Mouse (Mus musculus): Measurements from ENCODE around the gene Stac2.
A peak's percentile ranks its signal among the peaks of the same experiment; 100 is the strongest.

Gene Stac2

GRCm38 (mm10) chr11:98050940-98051339, 2.3 kb downstream of the Stac2 start:
- no peak for DNase-seq (ENCODE audit: low read depth, low spot score)

DNA sequence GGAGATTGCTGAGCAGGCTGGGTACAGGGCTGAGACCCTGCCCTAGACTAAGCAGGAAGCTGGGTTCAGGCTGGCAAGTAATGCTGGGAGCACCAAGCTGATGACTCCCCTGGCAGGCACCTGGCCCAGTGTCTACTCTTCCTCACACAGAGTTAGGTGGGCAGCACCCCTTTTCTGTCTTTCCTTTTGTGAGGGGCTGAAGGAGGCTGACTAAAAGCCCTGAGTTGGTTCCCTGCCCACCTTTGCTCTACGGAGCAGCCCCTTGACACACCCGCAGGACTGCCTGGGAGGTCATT, 2.8 kb downstream of the Stac2 start:
- no peak for DNase-seq (ENCODE audit: low read depth, low spot score)

DNA sequence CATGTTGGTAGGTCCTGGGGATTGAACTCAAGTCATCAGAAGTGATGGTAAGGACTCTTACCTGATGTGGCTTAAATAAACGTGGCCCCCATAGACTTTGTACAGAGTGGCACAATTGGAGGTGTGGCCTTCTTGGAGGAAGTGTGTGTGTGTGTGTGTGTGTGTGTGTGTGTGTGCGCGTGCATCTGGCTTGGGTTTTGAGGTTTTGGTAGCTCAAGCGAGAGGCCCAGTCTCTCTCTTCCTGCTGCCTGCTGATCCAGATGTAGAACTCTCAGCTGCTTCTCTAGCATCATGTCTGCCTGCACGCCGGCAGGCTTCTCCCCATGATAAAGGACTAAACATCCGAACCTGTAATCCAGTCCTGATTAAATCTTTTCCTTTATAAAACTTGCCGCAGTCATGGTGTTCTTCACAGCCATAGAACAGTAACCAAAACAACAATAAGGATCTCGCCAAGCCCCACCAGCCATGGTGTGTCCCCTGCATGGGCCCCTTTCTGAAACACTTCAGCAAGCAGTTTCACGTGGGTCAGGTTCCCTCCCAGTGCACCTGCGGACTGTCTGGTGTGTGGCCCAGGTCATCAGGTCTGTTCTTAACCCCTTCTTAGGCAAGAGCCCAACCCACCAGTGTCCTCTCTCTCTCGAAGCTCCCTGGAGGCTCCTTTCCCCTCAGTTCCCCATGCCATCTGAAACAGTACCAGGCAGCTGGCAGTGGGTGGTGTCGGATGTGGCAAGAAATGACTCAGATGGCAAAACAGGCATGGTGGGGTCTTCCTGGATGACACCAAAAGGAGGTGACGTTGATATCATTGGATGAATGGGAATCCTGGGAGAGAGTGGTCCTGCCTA, 3.4 kb downstream of the Stac2 start:
- no peak for DNase-seq (ENCODE audit: low read depth, low spot score)

DNA sequence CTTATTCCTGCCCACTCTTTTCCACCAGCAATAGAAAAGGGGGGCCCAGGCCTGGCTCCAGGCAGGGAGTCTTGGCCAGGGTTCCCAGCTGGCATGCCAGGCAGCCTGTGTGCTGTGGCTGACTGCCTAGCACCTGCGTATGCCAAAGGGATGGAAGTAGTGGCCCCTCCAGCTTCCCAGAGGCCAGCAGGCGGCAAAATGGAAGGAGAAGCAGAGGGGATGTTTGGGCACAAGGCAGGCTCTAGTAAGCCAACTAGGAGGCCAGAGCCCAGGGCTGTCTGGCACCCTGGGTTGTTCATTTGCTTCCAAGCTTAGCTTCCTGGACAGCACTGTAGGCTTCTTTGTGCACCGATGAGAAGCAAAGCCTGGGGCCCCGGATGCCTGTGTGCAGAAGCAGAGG, 5.5 kb downstream of the Stac2 start:
- DNase-seq (ENCODE audit: low read depth, low spot score), result no peak

DNA sequence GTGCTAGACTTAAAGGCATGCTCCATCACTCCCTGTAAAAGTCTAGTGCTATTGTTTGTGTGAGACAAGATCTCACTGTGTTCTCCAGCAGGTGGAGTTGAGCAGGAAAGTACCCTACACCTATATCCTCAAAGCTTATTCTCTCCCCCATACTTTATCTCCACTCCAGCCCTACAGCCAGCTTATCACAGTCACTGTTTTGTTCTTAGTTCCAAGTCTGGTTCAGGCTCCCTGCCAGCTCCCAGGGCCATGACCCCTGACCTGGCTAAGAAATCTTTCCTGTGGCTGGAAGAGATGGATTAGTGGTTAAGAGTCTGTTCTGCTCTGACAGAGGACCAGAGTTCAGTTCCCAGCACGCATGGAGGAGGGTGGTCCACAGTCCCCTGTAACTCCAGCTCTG, 6.8 kb downstream of the Stac2 start:
- DNase-seq (ENCODE audit: low read depth, low spot score), result peak; percentile 29

- DNase-seq (ENCODE audit: low read depth, low spot score), result no peak
These were observed 7.7 kb downstream of the Stac2 start for GRCm38 (mm10) chr11:98045596-98045995.

GRCm38 (mm10) chr11:98044074-98044473, 9.2 kb downstream of the Stac2 start:
- DNase-seq (ENCODE audit: low read depth, low spot score), result no peak

DNA sequence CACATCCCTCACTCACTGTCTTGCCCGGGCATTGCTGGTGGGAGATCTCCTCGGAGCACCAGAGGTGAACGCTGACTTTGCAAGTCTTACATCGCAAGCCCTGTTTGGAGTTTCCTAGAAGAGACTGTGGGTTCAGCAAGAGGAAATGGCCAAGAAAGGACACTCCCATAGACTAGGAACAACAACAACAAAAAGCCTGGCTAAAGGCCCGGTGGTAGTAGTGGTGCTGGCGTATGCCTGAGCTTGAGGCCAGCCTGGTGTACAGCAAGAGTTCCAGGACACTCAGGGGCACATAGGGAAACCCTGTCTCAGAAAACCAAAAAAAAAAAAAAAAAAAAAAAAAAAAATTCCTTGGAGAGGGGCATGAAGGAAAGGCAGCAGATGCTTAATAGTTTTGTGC, 10.5 kb downstream of the Stac2 start:
- DNase-seq (ENCODE audit: low read depth, low spot score), result peak; percentile 28

DNA sequence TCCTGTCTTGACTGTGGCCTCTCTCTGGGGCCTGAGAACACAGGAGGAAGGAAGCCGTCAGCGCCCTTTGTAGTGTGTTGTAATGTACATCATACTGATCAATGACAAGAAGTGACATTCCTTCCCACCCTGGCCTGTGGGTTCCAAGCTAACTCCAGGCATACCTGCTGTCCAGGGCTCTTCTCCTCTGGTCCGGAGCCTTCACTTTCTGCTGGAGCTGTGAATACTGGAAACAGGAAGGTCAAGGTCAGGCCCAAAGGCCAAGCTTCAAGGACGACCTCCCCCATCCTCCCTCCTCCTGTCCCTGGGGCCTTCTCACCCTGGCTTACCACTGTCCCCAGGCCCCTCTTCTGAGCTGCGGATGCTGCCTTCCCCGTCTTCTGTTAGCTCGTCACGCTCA, 12.3 kb downstream of the Stac2 start:
- DNase-seq (ENCODE audit: low read depth, low spot score), result no peak

- DNase-seq (ENCODE audit: low read depth, low spot score), result peak; percentile 31
These were observed 15.4 kb downstream of the Stac2 start for GRCm38 (mm10) chr11:98037871-98038270.

DNA sequence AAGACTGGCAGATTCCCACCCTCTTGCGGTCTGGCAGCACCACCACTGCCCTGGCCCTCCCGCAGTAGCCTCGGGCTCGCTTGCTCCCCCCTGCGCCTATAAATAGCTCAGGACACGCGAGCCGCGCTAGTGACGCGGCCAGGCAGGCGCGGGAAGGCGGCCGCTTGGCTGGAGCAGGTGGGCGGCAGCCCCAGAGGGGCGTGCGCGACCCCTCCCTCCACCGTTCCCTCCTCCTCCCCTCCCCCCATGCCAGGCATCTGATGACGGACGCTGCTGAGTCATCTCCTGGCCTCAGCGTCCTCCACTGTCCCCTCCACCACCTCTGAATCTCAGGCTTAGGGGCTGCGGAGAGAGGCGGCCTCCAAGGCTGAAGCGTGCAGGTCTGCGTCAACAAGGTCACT, 17.3 kb downstream of the Stac2 start:
- no peak for DNase-seq (ENCODE audit: low read depth, low spot score)

DNA sequence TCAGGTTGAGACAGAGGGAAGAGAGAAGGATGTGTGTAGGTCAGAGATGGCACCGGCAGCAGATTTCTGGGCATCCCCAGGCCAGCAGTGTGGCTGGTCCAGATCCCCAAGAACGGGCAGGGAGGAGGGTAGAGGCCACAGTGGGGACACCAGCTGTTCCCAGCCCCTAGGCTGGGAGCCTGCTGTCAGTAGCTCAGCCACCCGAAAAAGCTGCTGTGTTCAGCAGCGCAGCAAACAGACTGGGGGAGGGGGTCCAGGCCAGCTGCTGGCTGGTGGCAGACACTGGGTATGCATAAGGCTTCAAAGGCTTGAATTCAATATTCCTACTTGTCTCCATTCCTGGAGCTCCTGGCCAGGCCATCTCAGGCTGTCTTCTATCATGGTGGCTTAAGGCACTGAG, 18.4 kb downstream of the Stac2 start:
- no peak for DNase-seq (ENCODE audit: low read depth, low spot score)

GRCm38 (mm10) chr11:98034061-98034460, 19.2 kb downstream of the Stac2 start:
- peak; percentile 53 for DNase-seq (ENCODE audit: low read depth, low spot score)

GRCm38 (mm10) chr11:98031443-98031770, 21.9 kb downstream of the Stac2 start:
- peak; percentile 89 for DNase-seq (ENCODE audit: low read depth, low spot score)

DNA sequence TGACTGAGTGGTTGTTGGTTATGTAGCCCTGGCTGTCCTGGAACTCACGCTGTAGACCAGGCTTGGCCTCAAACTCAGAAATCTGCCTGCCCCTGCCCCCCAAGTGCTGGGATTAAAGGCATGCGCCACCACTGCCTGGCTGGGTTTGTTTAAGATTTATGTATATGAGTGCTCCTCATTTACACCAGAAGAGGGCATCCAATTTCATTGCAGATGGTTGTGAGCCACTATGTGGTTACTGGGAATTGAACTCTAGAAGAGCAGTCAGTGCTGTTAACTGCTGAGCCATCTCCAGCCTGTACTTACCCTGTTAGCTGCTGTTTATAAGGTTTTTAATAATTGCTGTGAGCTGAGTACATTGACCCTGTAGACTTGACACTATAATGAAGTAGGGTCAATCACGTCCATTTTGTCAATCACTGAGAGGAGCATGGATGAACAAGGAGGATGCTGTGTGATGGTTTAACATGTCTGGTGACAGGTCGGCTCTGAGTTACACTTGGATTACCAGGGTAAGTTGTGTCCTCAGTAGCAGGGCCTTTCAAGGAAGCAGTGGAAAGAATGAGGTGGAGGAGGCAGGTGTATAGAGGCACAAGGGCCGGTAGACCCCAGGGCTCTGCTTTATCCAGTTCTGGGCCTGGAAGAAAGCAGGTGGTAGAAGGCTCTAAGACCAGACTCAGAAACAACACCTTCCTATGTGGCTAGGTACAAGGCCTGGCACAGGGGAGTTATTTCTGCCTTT, 22.4 kb downstream of the Stac2 start:
- DNase-seq (ENCODE audit: low read depth, low spot score), result peak; percentile 70

- no peak for DNase-seq (ENCODE audit: low read depth, low spot score)
These were observed 25.5 kb downstream of the Stac2 start for GRCm38 (mm10) chr11:98027785-98028184.

- DNase-seq (ENCODE audit: low read depth, low spot score), result peak; percentile 42
These were observed 26.0 kb downstream of the Stac2 start for GRCm38 (mm10) chr11:98027297-98027688.

GRCm38 (mm10) chr11:98026570-98027296, 26.5 kb downstream of the Stac2 start, which contains the start of gene Rpl19:
Rpl19 (plus strand) TSS chr11:98026710.
- DNase-seq (ENCODE audit: low read depth, low spot score), result peak; percentile 87

GRCm38 (mm10) chr11:98026248-98026569, 27.1 kb downstream of the Stac2 start:
- DNase-seq (ENCODE audit: low read depth, low spot score), result no peak

- DNase-seq (ENCODE audit: low read depth, low spot score), result no peak
These were observed 28.7 kb downstream of the Stac2 start for GRCm38 (mm10) chr11:98024516-98024915.

DNA sequence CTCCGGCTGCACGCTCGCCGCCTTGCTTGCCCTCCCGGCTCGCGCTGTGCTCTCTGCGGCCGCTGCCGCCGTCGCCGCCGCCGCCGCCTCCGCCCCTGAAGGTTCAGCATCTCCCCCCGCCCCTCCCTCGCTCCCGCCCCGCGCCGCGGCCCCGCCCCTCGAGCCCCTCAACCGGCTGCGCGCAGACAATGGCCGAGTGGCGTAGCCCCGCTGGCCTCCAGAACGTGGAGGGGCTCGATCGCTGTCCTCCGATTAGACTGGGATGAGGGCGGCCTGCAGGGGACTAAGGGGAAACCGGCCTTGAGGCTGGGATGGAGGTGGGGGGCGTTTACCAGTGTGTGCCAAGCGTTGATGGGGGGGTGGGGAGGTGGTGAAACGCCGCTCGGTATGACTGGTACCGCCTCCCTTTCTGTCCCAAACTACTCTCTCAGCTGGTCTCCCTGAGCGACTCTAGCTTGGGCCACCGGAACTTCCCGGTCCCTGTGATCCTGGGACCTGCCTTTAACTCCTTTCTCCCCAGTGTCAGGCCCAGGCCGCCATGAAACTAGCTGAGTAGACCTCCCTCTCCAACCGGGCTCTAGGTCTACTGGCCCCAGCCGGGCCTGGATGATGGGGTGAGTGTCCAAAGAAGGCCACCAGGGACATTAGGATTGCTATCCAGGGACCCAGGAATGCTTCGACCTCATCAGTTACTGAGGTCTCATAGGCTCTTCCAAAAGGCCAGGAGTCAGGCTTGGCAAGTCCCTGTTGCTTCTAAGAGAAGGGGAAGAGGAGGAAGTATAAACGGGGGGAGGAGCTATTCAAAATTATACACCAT, 30.5 kb downstream of the Stac2 start, which contains the start of gene Cacnb1:
Gene Cacnb1 (minus strand): TSS at position 480 of the 817 bp plus-strand sequence.
- peak; percentile 64 for DNase-seq (ENCODE audit: low read depth, low spot score)

DNA sequence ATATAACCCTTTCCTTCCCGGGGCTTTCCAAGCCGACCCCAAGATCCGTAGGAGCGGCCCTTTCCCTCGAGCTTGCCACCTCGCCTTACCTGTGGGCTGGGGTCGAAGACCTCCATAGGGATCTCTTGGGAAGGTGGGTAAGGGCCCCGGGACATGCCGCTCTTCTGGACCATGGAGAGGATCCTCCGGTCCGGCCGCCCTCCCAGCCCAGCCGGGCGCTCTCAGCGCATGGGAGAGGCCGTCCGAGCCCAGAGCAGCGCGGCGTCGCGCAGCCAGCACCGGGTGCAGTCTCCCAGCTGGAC, 31.1 kb downstream of the Stac2 start:
- DNase-seq (ENCODE audit: low read depth, low spot score), result no peak

All from 3T3-L1 (cell line).